Mouse (Mus musculus) stomach, postnatal 0 days (tissue): ENCODE data around the gene Tfcp2.

Experiments
- CTCF ChIP-seq: IDR thresholded peaks from 2 replicates; pipeline ENCODE4 v1.5.1; 2016; ENCODE audit warnings: antibody characterized with exemption, low read depth, mild to moderate bottlenecking, moderate library complexity
- EP300 ChIP-seq: optimal IDR thresholded peaks from 2 replicates; pipeline ENCODE3; 2016; ENCODE audit warnings: antibody characterized with exemption

DNA sequence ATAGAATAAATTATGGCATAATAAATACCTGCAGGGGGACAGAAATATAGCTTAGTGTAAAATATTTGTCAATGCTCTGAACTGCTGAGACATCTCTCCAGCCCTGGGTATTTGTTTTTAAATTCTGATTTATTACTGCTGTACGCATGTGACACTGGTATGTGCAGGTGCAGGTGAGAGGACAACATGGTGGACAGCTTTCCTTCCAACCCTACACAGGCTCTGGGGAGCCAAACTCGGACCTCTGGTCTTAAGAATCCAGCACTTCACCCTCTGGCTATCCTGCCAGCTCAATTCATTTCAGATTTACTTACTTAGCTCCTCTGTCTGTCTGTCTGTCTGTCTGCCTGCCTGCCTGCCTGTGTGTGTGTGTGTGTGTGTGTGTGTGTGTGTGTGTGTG, 36.7 kb downstream of the Tfcp2 start:
- no peak for TF ChIP-seq CTCF
- TF ChIP-seq EP300 = no peak
